Mouse (Mus musculus): ENCODE measurements around the gene Bmp6.

Bmp6 gene

DNA sequence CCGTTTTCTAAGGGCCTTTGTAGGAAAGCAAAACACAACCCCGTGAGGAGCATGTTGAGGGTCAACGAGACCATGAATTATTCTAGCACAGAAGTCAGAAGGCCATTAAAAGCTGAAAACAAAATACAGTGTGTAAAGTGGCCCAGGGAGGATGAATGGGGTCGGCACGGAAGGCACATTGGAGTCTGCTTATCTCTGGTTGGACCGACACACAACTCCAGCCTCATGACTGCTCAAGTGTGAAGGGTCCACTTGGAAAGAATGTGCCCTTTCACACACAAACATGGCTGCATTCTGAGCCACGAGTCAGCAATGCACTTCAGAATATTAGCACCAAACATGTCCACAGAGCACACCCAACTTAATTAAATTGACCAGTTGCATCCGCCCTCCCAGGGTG is 84.8 kb downstream of the Bmp6 start:
- DNase-seq (ENCODE audit: low spot score in 2 of 2) = no peak

DNA sequence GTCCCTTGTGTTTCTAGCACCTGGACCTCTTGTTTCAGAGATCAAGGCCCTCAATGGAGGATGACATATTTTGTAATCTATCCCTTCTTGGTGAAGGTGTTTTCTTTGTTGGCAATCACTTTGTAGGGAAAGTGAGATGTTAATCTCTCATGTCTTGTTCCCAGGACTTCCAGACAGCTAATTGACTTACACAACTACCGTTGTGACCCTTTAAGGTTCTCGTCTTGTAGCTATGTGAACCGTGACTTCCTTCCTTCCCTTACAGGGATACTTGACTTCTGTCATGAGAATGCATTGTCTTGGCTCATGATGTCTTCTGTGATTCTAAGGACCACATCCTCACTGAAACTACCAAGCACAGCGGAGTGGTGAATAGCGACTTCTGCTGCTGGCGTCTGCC is 85.2 kb downstream of the Bmp6 start:
- no peak for DNase-seq (ENCODE audit: low spot score in 2 of 2)

DNA sequence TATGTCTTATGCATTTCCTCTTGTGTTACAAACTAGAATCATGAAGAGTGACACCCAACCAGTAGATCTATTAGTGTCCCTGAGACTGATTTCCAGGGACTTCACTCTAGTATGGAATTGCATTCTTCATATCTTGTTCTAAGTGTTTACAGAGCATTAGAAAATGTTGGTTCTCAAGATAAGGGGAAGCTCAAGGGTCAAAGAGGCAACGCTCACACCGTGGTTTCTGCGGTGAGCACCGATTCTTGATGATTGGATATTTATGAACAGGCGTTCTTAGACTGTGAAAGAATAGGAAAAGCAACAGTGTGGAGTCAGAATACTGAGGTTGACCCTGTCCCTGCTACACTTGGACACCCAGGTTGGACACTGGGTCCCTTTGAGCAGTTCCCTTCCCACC is 89.9 kb downstream of the Bmp6 start:
- no peak for DNase-seq (ENCODE audit: low spot score in 2 of 2)

DNA sequence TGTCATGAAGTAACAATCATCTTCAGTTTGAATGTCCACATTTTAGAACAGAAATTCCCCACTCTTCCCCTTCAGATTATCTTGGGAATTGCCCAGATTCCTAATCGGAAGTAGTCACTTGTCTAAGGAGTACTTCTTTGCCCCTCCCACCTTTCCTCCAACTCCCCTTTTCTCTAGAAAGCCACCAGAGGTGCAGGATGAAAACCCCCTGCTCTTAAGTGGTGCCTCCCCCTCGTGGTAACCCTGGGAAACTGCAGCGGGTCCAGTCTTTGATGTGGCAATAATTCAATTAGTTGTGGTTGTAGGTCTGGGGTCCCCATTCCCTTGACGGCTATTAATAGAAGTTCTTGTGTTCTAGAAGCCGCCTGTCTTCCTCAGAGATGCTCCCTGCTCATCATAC is 93.0 kb downstream of the Bmp6 start:
- DNase-seq (ENCODE audit: low spot score in 2 of 2) = no peak

DNA sequence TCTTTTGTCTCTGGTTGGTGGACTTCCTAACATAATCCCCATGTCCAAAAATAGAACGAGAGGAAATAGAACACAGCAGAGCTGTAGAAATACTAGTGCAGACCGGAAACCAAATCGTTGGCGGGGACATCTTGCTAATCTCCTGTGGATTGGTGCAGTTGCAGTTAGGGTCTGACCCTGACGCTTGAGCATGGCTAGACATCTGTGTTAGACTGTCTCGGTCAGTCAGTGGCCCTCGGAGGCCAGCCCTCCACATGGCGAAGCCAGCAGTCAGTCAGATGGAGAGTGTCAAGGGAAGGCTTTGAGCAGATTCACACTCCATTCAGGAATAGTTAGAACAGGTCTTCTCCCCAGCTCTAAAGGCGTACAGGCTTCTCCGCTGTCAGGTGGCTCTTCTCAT is 95.3 kb downstream of the Bmp6 start:
- DNase-seq (ENCODE audit: low spot score in 2 of 2) = no peak

DNA sequence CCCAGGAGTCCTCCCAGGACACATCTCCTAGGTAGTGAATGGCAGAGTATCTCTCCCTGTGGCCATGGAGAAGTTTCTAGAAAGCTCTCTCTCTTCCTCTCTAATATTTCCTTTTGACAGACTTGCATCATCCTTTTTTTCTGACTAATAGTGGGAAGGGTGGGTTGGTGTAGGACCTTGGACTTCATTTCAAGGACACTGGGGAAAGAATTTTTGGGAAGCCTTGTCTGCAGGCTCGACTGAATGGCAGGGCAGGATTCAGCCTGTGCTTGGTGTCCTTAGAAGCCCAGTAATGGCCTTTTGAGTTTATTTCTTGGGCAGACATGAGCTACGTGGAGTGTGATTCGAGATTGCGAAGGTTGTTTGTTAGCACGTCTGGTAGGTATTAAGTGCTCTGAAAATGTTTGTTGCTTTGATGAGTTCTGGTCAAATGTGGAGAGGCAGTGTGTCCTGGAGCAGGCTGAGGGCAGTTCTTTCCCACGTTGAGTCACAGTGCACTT is 103.7 kb downstream of the Bmp6 start:
- DNase-seq (ENCODE audit: low spot score in 2 of 2) = no peak

DNA sequence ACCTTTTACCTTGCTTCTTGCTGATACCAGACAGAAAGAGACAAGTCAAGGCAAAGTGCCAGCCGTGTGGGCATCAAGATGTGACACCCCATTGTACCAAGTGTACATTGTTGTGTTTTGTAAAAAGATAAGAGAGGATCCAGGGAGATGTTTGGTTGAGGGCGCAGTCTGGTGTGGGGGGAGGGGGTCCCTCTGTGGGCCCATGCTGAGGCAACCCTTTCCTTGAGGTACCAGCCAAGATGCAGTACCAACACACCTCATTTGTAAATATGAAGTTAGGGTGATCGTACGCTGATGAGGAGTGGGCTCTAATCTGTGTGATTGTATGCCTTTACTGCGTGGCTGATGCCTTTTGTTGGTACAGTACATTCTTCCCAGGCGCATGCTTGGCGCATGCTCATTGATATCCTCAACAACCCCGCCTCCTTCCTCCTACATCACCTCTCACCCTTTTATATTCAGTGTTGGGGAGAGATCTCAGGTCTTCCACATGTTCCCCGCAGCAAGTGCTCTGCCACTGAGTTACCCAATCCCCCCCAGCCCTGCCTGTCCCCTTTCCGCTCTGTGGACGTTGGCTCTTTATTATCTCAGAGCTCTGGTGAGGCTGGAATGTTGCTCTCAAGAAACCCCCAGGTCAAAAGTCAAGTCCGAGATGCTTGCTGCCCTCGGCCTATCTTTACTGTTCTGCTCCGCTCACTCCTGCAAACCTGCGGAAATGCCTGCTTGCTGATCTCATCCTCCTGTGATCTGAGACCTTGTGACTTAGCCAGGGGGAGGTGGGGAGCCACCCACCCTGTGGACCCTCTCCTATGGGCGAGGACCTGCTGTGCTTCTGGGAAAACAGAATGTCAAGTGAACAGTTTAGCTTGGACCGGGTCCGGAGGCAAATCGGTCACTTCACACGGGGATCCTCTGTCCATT is 105.4 kb downstream of the Bmp6 start:
- no peak for DNase-seq (ENCODE audit: low spot score in 2 of 2)

DNA sequence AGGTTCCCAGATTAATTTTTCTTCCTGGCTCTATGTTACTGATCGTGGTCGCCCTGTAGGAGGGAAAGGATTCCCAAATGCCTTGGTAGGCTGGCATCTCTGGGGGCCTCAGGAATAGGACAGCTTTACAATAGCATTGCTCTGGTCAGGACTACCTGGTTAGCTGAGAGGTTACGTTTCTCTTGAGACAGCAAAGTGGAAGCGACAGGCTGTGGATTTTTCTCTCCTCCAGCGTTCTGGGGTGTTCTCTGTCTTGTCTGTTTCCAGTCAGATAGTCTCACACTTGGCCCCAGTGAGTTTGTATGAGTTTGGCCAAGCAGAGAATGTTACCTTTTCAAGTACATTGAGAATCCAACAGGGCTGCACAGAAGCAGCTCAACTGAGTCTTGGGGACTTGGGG is 106.5 kb downstream of the Bmp6 start:
- DNase-seq (ENCODE audit: low spot score in 2 of 2) = no peak

DNA sequence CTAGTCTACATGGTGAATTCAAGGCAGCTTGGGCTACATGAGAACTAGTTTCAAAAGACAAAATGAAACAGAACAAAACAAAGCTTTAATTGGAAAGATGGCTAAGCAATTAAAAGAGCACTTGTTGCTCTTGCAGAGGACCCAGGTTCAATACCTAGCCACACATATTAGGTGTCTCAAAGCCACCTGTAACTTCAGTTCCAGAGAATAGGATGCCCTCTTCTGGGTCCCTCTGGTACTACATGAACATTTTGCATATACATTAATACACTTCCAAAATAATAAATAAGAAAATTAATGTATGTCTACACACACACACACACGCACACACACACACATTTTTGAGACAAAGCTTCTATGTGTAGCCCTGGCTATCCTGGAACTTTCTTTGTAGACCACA is 118.5 kb downstream of the Bmp6 start:
- no peak for DNase-seq (ENCODE audit: low spot score in 2 of 2)

DNA sequence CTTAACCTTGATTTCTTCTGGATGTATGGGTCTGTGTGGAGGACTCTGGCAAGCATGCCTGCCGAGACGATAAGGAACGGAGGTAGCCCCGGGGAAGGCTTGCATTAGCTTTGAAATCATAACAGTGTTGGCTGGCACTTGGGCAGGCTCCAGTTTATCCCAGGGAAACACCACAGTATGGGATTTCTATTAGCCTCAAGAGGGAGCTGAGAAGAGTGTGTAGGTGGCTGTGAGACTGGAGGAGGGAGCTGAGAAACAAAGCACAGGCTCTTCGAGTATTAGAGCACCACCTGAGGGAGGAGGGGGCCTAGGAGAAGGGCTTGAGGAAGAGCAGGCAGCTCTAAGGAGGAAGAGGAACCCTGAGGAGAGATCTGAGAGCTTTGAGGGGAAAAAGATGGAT is 126.0 kb downstream of the Bmp6 start:
- no peak for DNase-seq (ENCODE audit: low spot score in 2 of 2)

DNA sequence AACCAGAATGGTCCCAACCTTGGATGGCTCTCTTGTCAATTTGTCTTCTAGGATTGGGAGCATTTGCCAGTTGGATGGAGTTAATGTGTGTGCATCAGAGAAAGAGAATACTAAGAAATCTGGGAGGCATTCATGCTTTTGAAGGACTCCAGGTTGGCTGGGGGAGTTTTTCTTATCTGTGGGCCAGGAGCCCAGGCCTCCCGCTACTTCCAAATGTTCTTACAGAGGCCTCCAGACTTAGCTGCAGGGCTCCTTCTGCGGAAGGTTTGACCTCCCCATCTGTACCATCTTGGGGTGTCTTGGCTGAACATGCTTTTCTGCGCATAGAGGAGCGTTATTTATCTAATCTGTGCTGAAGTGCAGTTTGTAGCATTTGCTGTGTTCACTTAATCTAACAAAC is 127.7 kb downstream of the Bmp6 start:
- no peak for DNase-seq (ENCODE audit: low spot score in 2 of 2)

DNA sequence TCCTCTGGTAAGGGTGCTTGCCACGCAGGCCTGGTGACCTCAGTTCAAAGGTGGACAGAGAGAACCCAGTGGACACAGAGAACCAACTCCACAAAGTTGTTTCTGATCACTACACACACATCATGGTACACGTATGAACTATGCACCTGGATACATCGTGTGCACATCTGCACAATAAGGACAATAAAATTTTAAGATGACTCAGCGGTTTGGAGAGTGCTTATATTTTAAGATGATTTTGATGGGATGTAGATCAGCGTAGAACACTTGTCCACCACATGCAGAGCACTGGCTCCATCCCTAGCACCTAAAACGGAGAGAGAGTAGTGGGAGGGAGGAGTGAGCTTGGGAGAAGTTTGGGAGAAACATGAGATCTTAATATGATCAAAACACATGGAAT is 128.6 kb downstream of the Bmp6 start:
- DNase-seq (ENCODE audit: low spot score in 2 of 2) = no peak

DNA sequence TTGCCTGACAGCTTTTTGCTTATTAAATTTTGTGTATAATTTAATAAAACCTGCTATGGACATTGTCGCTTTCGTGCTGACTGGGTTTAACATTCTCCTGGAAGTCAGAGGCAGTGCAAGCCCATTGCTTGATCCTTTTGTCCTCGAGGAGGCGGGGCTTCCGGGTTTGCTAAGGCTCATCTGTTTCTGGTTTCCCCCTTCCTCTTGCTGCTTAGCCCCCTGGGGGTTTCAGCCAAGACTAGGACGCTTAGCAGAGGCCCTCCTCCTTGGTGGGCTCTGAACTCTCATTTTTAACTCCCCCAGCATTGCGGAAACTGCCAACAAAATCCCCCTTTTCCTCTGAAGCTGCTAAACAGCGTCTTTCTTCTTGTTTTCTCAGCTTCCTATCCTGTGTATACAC is 132.0 kb downstream of the Bmp6 start:
- no peak for DNase-seq (ENCODE audit: low spot score in 2 of 2)

DNA sequence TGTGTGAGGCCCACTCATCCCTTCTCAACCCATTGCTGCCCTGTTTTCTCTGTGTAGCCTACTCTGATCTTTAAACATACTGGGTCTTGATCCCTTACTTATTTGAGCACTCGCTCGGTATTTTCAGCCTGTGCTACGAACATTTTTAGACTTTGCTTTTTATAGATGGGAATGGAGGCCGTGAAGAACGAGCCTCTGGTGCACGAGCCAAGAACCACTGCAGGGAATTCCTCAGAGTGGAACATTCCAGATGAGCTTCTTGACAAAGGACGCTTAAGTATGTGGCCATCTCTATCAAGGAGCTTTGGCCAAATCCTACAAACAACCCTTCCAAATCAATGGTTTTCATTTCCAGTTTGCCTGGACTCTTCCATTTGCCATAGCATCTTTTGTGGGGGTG is 136.1 kb downstream of the Bmp6 start:
- DNase-seq (ENCODE audit: low spot score in 2 of 2) = no peak

DNA sequence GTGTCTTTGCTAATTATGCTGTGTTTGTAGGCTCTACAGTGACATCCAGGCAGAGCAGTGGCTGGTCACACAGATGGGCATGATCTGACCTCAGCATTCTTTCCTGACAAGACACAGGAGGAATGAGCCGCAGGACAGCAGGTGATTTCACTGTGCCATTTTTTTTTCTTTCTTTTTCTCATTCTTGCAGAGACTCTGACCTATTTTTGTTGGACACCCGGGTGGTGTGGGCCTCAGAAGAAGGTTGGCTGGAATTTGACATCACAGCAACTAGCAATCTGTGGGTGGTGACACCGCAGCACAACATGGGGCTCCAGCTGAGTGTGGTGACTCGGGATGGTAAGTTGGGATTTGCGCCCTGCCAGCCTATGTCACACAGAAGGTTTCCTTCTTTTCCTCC is 139.8 kb downstream of the Bmp6 start:
- DNase-seq (ENCODE audit: low spot score in 2 of 2) = no peak

DNA sequence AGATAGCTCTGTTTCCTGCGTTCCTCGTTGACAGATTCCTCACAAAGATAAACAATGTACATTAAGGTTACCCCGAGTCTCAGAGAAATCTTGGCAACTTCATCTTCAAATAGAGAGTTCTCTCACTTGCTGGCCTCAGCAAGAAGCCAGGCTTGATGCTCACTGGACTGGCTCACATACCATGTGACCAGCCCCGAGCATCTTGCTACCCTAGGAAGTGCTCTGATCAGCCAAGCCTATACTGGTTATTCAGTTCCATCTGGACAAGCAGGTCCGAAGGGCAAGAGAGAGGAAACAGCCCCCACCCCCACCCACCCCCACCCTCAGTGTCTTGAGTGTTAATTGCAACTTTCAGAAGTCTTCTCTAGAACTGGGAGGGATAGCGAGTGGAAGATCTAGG is 141.9 kb downstream of the Bmp6 start:
- DNase-seq (ENCODE audit: low spot score in 2 of 2) = no peak

DNA sequence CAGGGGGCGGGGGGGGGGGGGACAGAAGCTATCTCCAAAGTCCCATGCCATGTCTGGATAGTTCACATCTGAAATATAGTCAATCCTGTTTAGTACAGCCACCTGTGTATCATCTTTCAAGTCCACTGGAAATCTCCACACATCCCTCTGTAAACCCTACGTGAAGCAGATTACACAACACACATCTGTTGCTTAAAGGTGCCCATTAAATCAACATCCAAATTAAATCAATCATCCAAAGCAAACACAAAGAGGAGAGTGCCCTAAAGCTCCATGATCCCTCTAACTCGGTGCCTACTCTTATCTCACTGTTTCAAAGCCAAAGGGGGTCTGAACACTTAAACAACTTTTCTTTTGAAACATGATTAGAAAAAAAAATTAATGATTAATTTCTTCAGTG is 151.8 kb downstream of the Bmp6 start:
- DNase-seq (ENCODE audit: low spot score in 2 of 2) = no peak

DNA sequence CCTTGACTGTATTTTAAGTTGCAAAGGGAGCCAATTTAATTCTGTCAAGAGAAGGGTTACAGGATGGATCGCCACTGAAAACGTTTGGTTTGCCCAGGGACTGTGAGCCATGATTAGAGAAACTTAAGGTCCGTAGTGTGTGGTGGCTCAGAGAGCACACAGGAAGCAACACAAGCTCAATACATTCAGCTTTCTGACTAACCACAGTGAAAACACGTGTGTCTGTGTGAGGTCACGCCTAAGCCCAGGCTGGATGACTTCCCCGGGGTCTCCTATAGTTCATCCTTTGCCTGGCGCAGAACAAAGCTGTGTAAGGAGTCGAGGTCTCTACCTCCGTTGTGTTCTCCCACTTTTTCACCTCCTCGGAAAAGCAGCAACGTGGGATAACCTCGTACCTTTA is 156.4 kb downstream of the Bmp6 start:
- DNase-seq (ENCODE audit: low spot score in 2 of 2) = no peak

DNA sequence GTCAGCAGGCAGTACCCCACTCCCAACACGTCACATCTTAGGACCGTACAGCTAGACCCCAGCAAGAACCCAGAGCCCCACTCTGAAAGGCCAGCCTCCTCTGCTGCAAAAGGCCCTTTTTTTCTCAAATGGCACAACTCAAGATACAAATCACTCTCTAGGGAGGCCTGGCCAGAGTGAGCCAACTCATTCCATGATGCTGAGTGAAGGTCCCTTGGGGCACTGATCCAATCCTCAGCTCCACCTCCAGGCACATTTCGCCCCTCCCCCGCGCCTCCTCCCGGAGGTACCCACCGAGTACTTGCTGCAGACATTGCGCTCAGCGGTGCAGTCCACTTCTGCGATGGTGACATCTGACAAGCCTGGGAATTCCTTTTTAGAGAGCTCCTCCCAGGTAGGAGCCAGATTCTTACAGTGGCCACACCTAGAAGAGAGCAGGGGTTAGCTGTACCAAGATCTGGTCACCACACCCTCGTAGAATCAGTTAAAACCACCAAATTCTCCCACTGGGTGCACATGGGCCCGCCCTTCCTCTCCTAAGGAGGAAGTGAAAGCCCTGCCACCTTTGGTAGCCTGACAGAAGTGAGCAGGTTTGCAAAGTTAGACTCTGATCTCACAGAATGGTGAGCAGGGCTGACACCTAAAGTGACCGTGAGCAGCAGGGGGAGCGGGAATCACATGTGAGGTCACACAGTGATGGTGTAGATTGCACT is 158.4 kb downstream of the Bmp6 start:
- no peak for DNase-seq (ENCODE audit: low spot score in 2 of 2)

DNA sequence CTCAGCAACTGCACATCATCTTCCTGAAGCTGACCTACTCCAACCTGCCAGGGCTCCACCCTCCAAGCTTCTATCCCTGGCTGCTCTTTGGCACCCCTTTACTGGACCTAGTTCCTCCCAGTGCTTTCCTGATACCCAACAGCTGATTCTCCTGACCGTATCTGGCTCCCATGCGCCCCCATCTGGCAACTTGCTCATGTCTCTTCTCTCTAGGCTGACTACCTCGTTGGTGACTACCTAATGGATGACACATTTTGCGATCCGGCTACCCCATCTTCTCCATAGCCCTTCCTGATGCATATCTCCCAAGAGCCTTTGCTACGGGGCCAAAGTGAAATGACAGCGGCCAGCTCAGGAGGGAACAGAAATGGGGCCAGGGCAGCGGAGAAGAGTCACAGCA is 161.4 kb downstream of the Bmp6 start:
- DNase-seq (ENCODE audit: low spot score in 2 of 2) = peak in 1 of 2 experiments; percentile 37

DNA sequence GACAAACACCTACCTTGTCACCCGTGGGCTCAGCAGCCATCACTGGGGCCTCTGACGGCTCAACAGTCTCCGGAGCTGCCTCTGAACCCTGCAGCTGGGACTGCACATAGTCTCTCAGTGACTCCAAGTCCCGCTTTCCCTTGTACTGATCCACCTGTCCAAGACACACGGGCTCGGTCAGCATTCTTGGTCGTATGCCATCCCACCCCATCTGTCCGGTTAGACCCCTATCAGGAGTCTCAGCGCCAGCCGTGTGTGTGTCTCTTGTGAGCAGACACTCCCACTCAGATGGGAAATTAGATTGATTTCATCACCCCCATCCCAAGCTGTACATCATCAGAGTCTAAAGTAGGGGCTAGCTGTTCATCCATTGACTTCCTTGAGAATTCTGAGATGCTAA is 162.0 kb downstream of the Bmp6 start:
- no peak for DNase-seq (ENCODE audit: low spot score in 2 of 2)

DNA sequence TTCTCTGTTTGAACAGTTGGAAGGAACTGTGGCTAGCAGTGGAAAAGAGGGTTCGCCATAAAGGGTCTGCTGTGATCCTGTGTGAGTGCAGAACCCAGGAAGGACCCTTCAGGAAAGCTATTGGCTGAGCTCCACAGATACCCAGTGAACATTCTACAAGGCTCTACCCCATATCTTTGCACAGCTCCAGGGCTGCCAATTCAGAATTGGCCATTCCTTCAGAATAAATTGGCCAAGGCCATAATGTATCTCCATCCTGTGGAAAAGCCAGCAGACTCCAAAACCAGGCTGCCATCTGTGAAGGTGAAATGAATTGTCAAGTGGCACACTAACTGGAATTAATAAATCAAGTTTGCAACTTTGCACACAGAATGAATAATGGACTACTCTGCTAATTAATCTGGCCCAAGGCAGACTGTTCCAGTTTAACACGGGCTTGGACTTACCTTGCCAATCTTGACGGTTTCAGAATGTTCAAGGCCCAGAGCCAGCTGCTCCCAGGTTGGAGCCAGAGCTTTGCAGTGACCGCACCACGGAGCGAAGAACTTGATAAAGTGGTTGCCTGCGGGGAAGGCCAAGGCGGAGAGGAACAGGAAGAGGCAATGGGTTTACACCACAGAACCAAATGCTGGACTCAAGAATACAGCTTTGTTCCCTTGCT is 164.9 kb downstream of the Bmp6 start:
- no peak for DNase-seq (ENCODE audit: low spot score in 2 of 2)

DNA sequence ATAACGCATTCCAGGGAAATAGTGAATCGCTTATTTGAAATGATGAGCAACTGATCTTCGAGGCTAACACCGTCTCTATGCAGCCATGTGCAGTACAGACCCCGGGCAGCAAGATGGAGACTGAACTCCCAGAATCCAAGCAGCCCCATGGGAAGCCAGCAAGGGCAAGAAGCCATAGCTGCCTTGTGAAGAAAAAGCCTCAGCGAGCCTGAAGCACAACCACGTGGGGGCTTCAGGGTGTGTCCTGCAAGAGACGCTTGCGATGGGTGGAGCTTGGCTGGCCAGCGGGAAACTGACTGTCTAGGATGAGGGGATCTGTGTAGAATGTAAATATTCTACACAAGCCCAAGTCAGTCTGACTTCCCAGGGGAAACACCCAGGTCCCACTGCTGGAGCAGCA is 167.1 kb downstream of the Bmp6 start:
- peak in 1 of 2 experiments; percentile 22 for DNase-seq (ENCODE audit: low spot score in 2 of 2)
